Mouse (Mus musculus): ENCODE results near the gene Ctnna2.

- TF ChIP-seq GATA1 (IDR thresholded peaks at IDR 0.05; ENCODE audit: borderline replicate concordance, low read length) = no peak
- TF ChIP-seq FLI1 (IDR thresholded peaks at IDR 0.05; ENCODE audit: low read length) = no peak
Measured at GRCm38 (mm10) chr6:77425746-77426145, 553.8 kb downstream of the Ctnna2 start.
